Mouse (Mus musculus) cerebral cortex, adult 2 months (tissue): ENCODE data around the gene Zbtb32.

Experiments
- WGBS: fragments of 180-500 bp; shearing (Covaris S2); methylation state at CpG from one replicate; pipeline ENCODE4 v1.1.7; 2018; 5-methylcytosine and 5-hydroxymethylcytosine counted together

Gene Zbtb32

GRCm38 (mm10) chr7:30598786-30599185 is at the start of gene Zbtb32:
TSS of gene Zbtb32 (minus strand) at chr7:30598909.
- WGBS, result 94% methylated on average over 12 of the region's 12 CpGs

DNA sequence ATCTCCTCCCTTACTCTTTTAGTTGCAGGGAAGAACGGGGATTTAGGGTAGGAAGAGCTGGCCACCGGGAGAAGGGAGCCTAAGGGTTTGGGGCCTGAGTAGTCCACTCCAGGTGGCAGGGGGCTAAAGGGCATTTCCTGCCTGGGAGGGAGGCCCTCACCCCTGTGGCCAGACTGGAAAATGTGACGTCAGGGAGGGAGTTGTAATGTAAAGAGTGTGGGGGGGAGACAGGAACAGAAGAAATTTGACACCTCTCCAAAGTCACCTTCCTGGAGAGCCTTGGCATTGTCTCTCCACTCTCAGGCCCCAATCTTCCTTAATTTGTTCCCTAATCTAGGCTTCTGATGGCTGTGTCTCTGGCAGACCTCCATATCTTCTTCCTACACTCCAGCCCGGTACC is 40.4 kb upstream of the Zbtb32 start:
- 32% methylated on average over 4 of the region's 4 CpGs for WGBS

DNA sequence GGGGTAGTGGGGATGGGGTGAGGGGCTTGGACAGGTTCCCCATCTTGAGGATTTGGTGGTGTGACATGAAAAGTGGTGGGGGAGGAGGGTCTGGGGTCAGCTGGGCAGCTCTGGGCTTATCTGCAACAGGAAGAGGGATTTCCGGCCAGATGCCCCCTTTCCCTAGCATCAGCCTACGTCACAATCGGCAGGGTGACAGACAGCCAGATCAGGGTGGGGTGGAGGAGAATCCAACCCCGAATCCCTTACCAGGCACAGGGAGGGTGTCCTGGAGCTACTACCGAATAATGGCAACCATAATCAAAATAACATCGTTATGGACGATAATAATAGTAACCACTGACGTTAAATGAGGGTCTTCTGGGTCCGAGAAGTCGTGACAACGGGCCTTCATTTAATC is 37.7 kb upstream of the Zbtb32 start:
- 26% methylated on average over 11 of the region's 11 CpGs for WGBS

DNA sequence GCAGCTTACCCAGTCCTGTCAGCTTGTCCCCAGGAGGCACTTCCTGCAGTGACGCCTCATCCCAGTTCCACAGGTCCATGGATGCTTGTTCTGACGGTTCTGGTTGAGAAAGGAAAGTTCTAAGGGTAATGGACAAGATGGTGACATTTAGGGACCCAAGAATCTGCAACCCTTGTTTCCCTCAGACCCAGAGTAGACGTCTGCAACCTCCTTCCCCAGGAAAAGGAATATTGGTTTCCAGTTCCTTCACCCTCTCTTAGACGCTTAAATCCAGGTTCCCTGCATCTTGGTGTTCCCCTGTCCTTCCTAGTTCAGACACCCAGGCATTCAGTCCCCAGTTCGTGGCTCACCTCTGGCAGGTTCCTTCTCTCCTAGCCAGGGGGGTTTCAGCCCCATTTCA is 37.0 kb upstream of the Zbtb32 start, which contains the start of gene Etv2:
Gene Etv2, minus strand, starts transcription at position 101 of the 400 bp plus-strand sequence.
- WGBS, result 9% methylated on average over 5 of the region's 5 CpGs

- 2% methylated on average over 20 of the region's 20 CpGs for WGBS
Measured at GRCm38 (mm10) chr7:30634621-30635020, 35.9 kb upstream of the Zbtb32 start.

GRCm38 (mm10) chr7:30633762-30634412 is 35.2 kb upstream of the Zbtb32 start:
- 6% methylated on average over 27 of the region's 27 CpGs for WGBS

GRCm38 (mm10) chr7:30626647-30627046 is 27.9 kb upstream of the Zbtb32 start:
- WGBS, result 87% methylated on average over 5 of the region's 5 CpGs

DNA sequence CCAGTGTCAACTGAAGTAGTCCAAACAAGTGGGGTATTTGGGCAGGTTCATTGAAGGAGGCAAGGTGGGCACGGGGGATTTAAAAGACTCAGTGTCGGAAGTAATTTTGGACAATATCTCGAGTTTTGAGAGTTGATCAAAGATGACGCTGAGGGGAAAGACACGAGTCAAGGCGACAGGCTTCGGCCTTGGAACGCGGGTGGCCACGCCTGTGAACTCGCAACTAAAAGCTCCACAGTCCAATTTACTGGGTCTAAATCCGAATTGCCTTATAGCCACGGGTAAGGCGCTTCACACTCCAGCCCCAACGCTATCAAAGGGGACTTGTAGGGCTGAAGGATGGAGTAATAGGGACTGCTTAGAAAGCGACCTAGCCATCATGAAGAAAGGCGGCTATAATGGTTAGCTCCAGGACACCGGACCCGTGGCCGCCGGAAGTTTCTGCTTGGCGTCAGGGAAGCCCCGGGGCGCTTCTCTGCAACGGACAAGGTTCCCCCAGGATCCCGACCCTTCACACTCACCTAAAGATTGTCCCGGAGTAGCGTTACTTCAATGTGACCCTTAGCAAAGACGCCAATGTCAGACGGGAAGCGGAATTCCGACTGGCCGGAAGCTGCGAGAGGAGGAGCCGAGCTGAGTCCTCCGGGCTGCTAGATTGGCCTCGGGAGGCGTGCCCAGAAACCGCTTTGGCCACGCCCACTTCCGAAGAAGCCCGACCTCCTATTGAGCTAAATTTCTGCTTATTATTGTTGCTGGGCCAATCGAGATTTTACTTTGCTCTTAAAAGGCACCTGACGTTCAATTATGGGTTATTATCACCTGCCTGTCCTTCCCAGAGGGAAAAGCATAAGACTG is 27.0 kb upstream of the Zbtb32 start, which contains the start of gene Cox6b1:
Gene Cox6b1, minus strand, starts transcription at position 622 of the 855 bp plus-strand sequence.
- 1% methylated on average over 44 of the region's 44 CpGs for WGBS

GRCm38 (mm10) chr7:30619202-30619601 is 20.5 kb upstream of the Zbtb32 start:
- WGBS, result 82% methylated on average over 3 of the region's 3 CpGs

- 85% methylated on average over 9 of the region's 9 CpGs for WGBS
Measured at GRCm38 (mm10) chr7:30618658-30619057, 19.9 kb upstream of the Zbtb32 start.

DNA sequence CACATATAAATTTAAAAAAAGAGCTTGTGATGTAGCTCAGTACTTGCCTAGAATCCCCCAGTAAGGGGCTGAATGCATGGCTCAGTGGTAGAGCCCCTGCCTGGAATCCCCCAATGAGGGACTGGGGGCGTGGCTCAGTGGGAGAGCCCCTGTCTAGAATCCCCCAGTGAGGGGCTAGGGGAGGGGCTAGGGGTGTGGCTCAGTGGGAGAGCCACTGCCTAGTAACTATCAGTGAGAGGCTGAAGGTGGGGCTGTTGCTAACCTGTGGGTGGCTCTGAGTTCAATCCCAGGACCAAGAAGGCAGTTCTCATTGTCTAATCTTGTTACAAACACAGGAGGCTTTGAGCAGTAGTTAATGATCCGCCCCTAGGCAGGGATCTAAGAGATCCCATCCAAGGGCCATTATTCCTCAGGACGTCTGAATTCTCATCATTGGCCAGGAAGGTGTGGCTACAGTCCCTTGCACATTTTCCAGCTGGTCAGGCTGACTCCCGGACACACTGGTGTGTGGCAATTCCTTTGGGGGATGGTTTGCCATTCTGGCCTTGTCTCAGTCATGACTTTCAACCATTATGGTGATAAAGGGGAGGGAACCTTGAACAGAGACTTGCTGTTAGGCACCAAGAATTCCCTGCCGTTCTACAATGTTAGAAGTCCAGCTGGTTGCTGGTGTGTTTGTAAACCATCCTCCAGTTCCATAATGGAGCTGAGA is 16.5 kb upstream of the Zbtb32 start:
- WGBS, result 51% methylated on average over 5 of the region's 5 CpGs

DNA sequence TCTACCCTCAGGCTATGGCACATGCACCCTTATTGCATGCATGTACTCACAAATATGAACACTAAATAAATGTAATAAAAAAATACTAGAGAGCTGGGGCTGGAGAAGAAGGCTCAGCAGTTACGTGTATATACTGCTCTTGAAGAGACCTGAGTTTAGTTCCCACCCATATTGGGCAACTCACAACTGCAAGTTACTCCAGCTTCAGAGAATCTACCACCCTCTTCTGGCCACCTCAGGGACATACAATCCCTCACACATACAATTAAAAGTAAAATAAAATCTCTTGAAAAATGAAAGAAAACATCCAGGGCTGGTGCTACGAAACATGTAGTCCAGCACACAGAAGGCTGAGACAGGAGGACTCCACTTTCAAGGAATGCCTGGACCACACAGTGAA is 15.7 kb upstream of the Zbtb32 start:
- 66% methylated on average over 2 of the region's 2 CpGs for WGBS

GRCm38 (mm10) chr7:30613529-30614112 is 14.9 kb upstream of the Zbtb32 start:
- WGBS, result 26% methylated on average over 14 of the region's 14 CpGs

DNA sequence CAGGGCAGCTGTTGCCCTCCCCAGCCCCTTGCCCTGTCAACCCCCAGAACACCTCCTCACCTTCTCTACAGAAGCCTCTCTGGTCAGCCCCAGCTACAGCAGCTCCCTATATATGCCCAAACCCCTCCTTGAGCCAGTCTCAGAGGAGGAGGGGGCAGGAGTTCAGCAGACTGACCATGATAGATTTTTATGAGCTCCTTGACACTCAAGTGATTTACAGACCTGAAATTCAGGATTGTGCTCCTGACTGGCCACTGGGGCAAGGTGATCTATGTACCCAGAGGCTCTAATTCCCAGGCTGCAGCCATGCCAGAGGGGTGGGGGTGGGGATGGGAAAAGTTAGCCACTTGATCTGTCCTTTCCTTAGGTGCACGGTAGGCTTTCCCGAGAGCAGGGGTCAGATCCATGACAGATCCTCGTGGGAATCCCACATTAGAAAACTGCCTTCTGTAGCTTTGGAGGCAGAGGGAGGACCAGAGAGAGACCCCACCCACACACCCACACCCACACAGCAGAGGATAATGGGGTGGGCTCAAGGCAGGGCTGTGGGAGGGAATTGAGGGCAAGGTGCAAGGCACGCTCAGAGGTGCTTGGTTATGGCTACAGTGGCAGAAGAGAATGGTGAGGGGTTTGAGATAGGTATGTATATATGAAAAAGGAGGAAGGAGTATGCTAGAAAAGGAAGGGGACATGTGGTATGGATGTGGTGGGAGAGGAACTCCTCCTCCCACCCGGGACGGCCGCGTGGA is 14.1 kb upstream of the Zbtb32 start, which contains the start of gene Upk1a:
Gene Upk1a, minus strand, starts transcription at position 194 of the 749 bp plus-strand sequence.
- WGBS, result 70% methylated on average over 8 of the region's 8 CpGs

- 77% methylated on average over 7 of the region's 7 CpGs for WGBS
Measured at GRCm38 (mm10) chr7:30610043-30610442, 11.3 kb upstream of the Zbtb32 start.

DNA sequence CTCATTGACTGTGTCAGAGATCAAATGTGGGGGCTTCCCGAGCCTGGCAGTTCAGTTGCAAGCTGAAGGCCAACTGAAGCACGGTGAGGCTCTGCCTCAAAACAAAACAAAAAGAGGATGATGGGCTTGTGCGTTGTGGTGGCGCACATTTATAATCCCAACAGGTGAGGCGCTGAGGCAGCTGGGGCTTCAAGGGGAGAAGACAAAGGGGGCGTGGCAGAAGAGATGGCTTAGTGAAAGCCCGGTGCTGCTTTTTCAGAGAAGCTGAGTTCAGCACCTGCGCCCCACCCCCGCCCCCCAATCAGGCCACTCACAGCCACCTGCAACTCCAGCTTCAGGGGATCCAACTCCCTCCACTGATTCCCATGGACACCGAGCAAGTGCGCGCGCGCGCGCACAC is 9.8 kb upstream of the Zbtb32 start:
- 52% methylated on average over 16 of the region's 16 CpGs for WGBS

DNA sequence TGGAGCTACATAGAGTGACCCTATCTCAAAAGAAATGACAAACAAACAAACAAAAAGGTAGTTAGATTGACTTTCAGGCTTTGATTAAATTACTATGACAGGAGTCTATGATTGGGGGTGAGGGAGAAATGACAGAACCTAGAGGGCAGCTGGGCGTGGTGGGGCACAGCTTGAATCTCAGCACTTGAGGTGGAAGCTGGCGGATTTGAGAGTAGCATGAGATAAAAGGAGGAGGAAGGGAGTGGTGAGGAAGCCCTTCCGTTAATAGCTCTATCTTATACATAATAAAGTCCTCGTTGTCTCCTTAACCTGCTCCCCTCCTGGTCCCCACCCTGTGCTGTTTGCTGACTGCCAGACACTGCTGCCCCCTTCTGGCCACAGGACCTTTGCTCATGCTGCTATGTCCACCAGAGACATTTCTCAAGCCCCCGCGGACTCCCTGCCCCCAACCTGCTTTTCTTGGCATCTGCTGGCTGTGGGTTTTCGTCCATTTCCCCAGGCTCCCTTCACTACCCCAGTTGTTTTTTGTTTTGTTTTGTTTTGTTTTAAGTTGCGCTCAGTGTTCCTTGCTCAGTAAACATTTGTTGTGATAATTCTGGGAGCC is 9.1 kb upstream of the Zbtb32 start:
- 39% methylated on average over 8 of the region's 8 CpGs for WGBS

- WGBS, result 93% methylated on average over 8 of the region's 8 CpGs
Measured at GRCm38 (mm10) chr7:30604944-30605343, 6.2 kb upstream of the Zbtb32 start.

DNA sequence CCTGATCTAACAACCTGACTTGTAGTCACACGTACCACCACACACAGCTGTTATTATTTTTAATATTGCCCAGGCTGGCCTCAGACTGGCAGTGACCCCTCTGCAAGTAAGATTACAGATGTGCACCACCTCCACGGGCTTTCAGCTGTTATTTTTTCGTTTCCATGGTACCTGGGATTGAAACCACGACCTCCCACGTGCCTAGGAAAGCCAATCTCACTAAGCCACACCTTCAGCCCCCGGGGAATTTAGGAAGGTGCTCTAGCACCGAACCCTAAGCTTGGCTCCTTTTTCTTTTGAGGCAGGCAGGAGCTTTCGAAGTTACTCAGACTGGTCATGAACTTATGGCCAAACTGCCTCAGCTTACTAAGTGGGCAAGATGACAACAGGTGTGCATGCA is 5.7 kb upstream of the Zbtb32 start:
- 61% methylated on average over 8 of the region's 8 CpGs for WGBS

- WGBS, result 68% methylated on average over 3 of the region's 3 CpGs
Measured at GRCm38 (mm10) chr7:30602583-30602982, 3.9 kb upstream of the Zbtb32 start.

DNA sequence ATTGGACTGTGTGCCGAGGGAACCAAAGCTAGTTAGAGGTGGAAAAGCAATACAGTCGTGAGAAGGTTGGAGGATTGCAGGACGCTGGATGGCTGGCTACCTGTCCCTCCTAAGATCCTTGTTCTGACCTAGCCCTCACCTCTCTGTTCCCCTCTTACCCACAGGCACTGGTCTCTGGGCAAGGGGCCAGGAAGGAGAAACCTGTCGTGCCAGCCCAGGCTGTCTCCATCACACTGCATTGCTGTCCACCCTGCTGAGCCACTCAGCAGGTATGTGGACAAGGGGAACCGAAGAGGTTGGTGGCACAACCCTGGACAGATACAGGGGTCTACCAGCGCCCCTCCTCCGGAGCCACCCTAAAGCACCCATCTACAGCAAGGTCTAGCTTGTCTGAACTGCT is 1.9 kb upstream of the Zbtb32 start:
- 60% methylated on average over 7 of the region's 7 CpGs for WGBS
